Mouse (Mus musculus) cerebellum, adult 2 months (tissue): ENCODE results near the gene Miga2. TPM values are rescaled to one million over a fixed set of nuclear protein-coding genes. Genes with fewer than 3 reads are reported as not detected.

Source experiments
- DNase-seq, 2 experiments: peaks; one replicate each; pipeline ENCODE4 v3.0.0; 2021
- H3K27ac ChIP-seq: fragments of 200-500 bp; 2 replicates; pipeline ENCODE4 v1.5.1; 2012; ENCODE audit warnings: low read length, control low read depth, inconsistent platforms; ENCODE audit not compliant: insufficient read depth
- H3K27me3 ChIP-seq: fragments of 200-500 bp; 2 replicates; pipeline ENCODE4 v1.6.1; 2012; ENCODE audit warnings: inconsistent platforms, mild to moderate bottlenecking, low read length, moderate library complexity; ENCODE audit not compliant: control insufficient read depth, insufficient read depth
- H3K4me1 ChIP-seq: fragments of 200-500 bp; 2 replicates; pipeline ENCODE4 v1.6.1; 2011; ENCODE audit warnings: low read length; ENCODE audit not compliant: control insufficient read depth, insufficient read depth
- H3K4me3 ChIP-seq: fragments of 200-500 bp; replicated peaks from 2 replicates; pipeline ENCODE3; 2011; ENCODE audit warnings: mild to moderate bottlenecking, low read depth, low read length, control low read depth; ENCODE audit not compliant: insufficient read depth
- CTCF ChIP-seq: fragments of 200-500 bp; IDR thresholded peaks from 2 replicates; pipeline ENCODE4 v1.5.1; 2011; ENCODE audit warnings: low read depth, mild to moderate bottlenecking, control low read depth, low read length, moderate library complexity, borderline replicate concordance; ENCODE audit not compliant: insufficient read depth
- POLR2A ChIP-seq: fragments of 200-500 bp; IDR thresholded peaks from 2 replicates; pipeline ENCODE4 v1.6.1; 2011; ENCODE audit warnings: low read length, control low read depth, borderline replicate concordance; ENCODE audit not compliant: insufficient read depth
- WGBS: fragments of 180-500 bp; shearing (Covaris S2); methylation state at CpG from one replicate; pipeline ENCODE4 v1.1.7; 2018; 5-methylcytosine and 5-hydroxymethylcytosine counted together
- polyA plus RNA-seq: library from polyadenylated mRNA; depleted of rRNA; stranded (reverse); fragments of >200 nt; gene quantifications from 2 replicates; pipeline ENCODE4 v1.2.3, GENCODE M21; 2012; rRNA removed

Gene Miga2
- polyA plus RNA-seq: 108 and 114 TPM in 2 replicates

- Histone ChIP-seq H3K4me3 (peak within 1 kb of the TSS; percentile 96), H3K27me3 (no peaks in the 10 kb centered on the region), H3K27ac (peak within 1 kb of the TSS; percentile 38), H3K4me1 (peaks cover 16% of the 10 kb centered on the region)
- DNase-seq: peak; percentile 99 to 100
- TF ChIP-seq CTCF (no peak), POLR2A (peak; percentile 72)
- under 1% methylated on average over 54 of the region's 54 CpGs for WGBS
Measured at GRCm38 (mm10) chr2:30363773-30364650, at the start of gene Miga2. Miga2 (plus strand) TSS chr2:30364233.

- no peaks in the 10 kb centered on the region for H3K27me3 ChIP-seq
- H3K27ac ChIP-seq: no peak overlapping the region
- no peaks in the 10 kb centered on the region for H3K4me1 ChIP-seq
- DNase-seq: no peak
- TF ChIP-seq CTCF: no peak
- H3K4me3 ChIP-seq: no peak overlapping the region
- 88% methylated on average over 4 of the region's 4 CpGs for whole genome bisulfite sequencing
Measured at GRCm38 (mm10) chr2:30316136-30316535, 47.9 kb upstream of the Miga2 start.

- no peaks in the 10 kb centered on the region for H3K4me1 ChIP-seq
- WGBS: 56% methylated on average over 5 of the region's 5 CpGs
- TF ChIP-seq CTCF (no peak), POLR2A (no peak)
- no peak for DNase-seq
- no peak overlapping the region for H3K27ac ChIP-seq
- H3K4me3 ChIP-seq: no peak overlapping the region
- H3K27me3 ChIP-seq: no peaks in the 10 kb centered on the region
Measured at GRCm38 (mm10) chr2:30316955-30317354, 47.1 kb upstream of the Miga2 start.

GRCm38 (mm10) chr2:30319260-30319659 lies 44.8 kb upstream of the Miga2 start:
- Histone ChIP-seq H3K27ac (no peak overlapping the region), H3K4me1 (no peaks in the 10 kb centered on the region), H3K4me3 (no peak overlapping the region), H3K27me3 (no peaks in the 10 kb centered on the region)
- WGBS: 89% methylated on average over 4 of the region's 4 CpGs
- TF ChIP-seq POLR2A: no peak
- no peak for TF ChIP-seq CTCF
- no peak for DNase-seq

GRCm38 (mm10) chr2:30323111-30323510 lies 40.9 kb upstream of the Miga2 start:
- Histone ChIP-seq H3K4me1 (peaks cover 4% of the 10 kb centered on the region; the same call in 1 of the 2 replicates), H3K27ac (no peak overlapping the region), H3K4me3 (no peak overlapping the region), H3K27me3 (no peaks in the 10 kb centered on the region)
- DNase-seq: no peak
- WGBS: 82% methylated on average over 7 of the region's 7 CpGs
- TF ChIP-seq CTCF: no peak
- TF ChIP-seq POLR2A: no peak

- no peak overlapping the region for H3K4me3 ChIP-seq
- peaks cover 4% of the 10 kb centered on the region; the same call in 1 of the 2 replicates for H3K4me1 ChIP-seq
- DNase-seq: peak in 1 of 2 experiments; percentile 20
- no peak overlapping the region for H3K27ac ChIP-seq
- no peak for TF ChIP-seq POLR2A
- TF ChIP-seq CTCF: no peak
- WGBS: 94% methylated on average over 5 of the region's 5 CpGs
- H3K27me3 ChIP-seq: no peaks in the 10 kb centered on the region
Measured at GRCm38 (mm10) chr2:30325296-30325695, 38.7 kb upstream of the Miga2 start.

- peaks cover 4% of the 10 kb centered on the region; the same call in 1 of the 2 replicates for H3K4me1 ChIP-seq
- TF ChIP-seq POLR2A: no peak
- no peak for TF ChIP-seq CTCF
- H3K27me3 ChIP-seq: no peaks in the 10 kb centered on the region
- H3K4me3 ChIP-seq: no peak overlapping the region
- H3K27ac ChIP-seq: no peak overlapping the region
- DNase-seq: peak; percentile 40 to 67
- 42% methylated on average over 7 of the region's 7 CpGs for WGBS
Measured at GRCm38 (mm10) chr2:30327276-30327675, 36.8 kb upstream of the Miga2 start.

- H3K4me1 ChIP-seq: peaks cover 4% of the 10 kb centered on the region; the same call in 1 of the 2 replicates
- 68% methylated on average over 3 of the region's 3 CpGs for WGBS
Measured at GRCm38 (mm10) chr2:30328791-30329190, 35.2 kb upstream of the Miga2 start.

More at GRCm38 (mm10) chr2:30328791-30329190, 35.2 kb upstream of the Miga2 start:
- no peak overlapping the region for H3K4me3 ChIP-seq
- TF ChIP-seq CTCF: no peak
- no peak overlapping the region for H3K27ac ChIP-seq
- no peak for DNase-seq
- no peaks in the 10 kb centered on the region for H3K27me3 ChIP-seq
